Mouse (Mus musculus) brown adipose tissue, adult 24 weeks (tissue): Measurements from ENCODE around the gene Zfp688. TPM values are rescaled to one million over a fixed set of nuclear protein-coding genes. Genes with fewer than 3 reads are reported as not detected.
"Not testable (repeated sequence)": the region's sequence is repeated elsewhere in the genome, so short reads cannot be mapped to it uniquely, and the experiment has no call there.

Experiments
- H3K27ac ChIP-seq: fragments of 200-500 bp; replicated peaks from 2 replicates; pipeline ENCODE4 v1.5.1; 2012; ENCODE audit warnings: low read depth, mild to moderate bottlenecking, low read length
- H3K4me1 ChIP-seq: fragments of 200-500 bp; 2 replicates; pipeline ENCODE4 v1.6.1; 2012; ENCODE audit warnings: low read length, mixed read lengths; ENCODE audit not compliant: control insufficient read depth, insufficient read depth, insufficient read length
- H3K4me3 ChIP-seq: fragments of 200-500 bp; 2 replicates; pipeline ENCODE4 v1.5.1; 2012; ENCODE audit warnings: low read depth, mild to moderate bottlenecking, low read length, moderate library complexity; ENCODE audit not compliant: insufficient read depth
- polyA plus RNA-seq: library from polyadenylated mRNA; stranded (reverse); fragments of >200 nt; gene quantifications from 2 replicates; pipeline ENCODE4 v1.2.4, GENCODE M21; 2012; ENCODE audit not compliant: missing spikeins, insufficient read depth, insufficient read length

The Zfp688 gene
- polyA plus RNA-seq, result 4.1 and 6.6 TPM in 2 replicates

DNA sequence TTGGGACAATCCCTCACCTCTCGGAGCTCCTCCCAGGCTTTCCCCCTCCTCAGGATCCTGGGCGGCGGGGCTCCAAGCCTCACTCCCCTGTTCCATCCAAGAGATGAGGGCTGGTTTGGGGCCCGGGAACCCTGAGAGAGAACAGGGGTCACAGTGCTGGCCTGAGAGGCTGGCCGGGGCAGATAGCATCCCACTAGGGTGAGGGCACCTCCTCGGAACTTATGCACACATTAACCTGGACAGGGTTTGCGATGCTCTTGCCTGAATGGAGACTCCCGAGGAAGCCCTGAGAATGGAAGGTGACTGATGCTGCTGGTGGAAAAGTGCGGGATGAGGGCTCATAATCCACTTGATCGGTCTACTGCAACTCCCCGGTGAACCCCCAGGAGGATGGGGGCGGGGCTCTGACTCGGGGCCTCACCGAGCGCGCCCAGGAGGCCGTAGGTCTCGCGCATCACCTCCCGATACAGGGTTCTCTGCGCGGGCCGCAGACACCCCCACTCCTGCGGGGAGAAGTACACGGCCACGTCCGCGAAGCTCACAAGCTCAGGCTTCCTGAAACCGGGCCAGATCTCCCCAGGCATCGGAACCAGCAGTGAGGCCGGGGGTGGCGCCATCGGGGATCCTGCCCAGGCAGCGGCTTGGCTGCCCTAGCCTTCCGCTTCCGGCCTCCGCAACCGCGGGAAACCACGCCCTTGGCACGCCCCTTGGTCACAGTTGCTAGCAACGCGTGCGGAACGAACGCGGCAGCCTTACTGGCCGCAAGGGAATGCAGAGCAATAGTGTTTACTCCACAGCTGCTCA lies at the start of gene Zfp688:
Gene Zfp688 (minus strand): TSS at position 681 of the 804 bp plus-strand sequence.
- peaks cover 5% of the 10 kb centered on the region; the same call in 1 of the 2 replicates for H3K4me1 ChIP-seq
- H3K4me3 ChIP-seq, result peak within 1 kb of the TSS; percentile 89
- H3K27ac ChIP-seq, result peak within 1 kb of the TSS; percentile 61

DNA sequence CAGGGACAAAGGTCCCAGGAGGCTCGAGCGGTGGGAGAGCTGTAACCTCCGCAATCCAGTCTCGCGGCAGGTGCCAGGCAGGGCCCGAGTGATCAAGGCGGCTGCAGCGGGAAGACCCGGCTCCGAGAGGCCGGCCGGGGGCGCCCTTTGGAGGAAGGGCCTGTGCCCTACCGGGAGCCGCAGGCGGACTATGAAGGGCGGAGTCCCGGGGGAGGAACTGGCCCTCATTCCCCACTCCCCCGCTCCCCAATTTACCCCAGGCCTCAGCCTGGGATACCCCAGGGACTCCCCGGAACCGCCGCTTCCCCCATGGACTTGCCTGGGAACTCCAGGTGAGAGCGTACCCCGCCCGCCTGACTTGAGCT lies 49.8 kb upstream of the Zfp688 start:
- peak overlapping the region; percentile 88 for H3K4me3 ChIP-seq
- peaks cover 3% of the 10 kb centered on the region; the same call in 1 of the 2 replicates for H3K4me1 ChIP-seq

GRCm38 (mm10) chr7:127470743-127471645 lies 49.1 kb upstream of the Zfp688 start:
- H3K4me3 ChIP-seq, result peak overlapping the region; percentile 88
- H3K4me1 ChIP-seq, result peaks cover 3% of the 10 kb centered on the region; the same call in 1 of the 2 replicates
- peak overlapping the region; percentile 90 for H3K27ac ChIP-seq

More for the DNA sequence above, 49.8 kb upstream of the Zfp688 start:
- H3K27ac ChIP-seq, result peak overlapping the region; percentile 90

GRCm38 (mm10) chr7:127470011-127470715 lies 48.3 kb upstream of the Zfp688 start:
- Histone ChIP-seq H3K27ac (peak overlapping the region; percentile 88), H3K4me3 (peak overlapping the region; percentile 77), H3K4me1 (peaks cover 3% of the 10 kb centered on the region; the same call in 1 of the 2 replicates)

DNA sequence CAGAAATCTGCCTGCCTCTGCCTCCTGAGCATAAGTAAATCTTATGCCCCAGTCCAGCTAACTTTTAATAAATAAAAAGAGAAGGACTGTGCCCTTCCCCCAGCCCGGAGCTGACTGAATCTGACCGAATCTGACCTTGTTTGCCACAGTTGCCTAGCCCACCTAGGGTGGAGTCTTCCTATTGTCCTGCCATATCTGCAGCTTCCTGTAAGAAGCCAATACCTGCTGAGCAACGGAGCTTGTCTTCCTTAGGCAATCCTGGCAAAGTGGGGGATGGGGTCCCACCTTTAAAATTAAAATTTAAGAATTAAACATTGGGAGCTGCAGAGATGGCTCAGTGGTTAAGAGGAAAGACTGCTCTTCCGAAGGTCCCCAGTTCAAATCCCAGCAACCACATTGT lies 44.7 kb upstream of the Zfp688 start:
- no peak overlapping the region for H3K27ac ChIP-seq
- no peak overlapping the region for H3K4me3 ChIP-seq
- no peaks in the 10 kb centered on the region for H3K4me1 ChIP-seq

DNA sequence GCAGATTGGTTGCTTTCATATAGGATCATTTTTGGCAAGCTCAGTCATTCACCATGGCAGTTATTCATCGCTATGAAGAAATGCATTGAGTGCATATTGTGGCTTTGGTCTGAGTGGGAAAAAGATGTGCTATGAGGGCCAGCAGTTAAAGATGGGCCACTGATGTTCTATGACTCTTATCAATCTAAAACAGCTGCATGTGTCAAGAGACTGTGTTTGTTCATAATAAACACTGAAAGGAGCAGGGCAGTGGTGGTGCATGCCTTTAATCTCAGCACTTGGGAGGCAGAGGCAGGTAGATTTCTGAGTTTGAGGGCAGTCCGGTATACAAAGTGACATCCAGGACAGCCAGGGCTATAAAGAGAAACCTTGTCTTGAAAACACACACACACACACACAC lies 43.8 kb upstream of the Zfp688 start:
- not testable (repeated sequence) for H3K4me3 ChIP-seq, H3K27ac ChIP-seq, H3K4me1 ChIP-seq

GRCm38 (mm10) chr7:127465191-127465590 lies 43.3 kb upstream of the Zfp688 start:
- Histone ChIP-seq H3K4me1 (no peaks in the 10 kb centered on the region), H3K27ac (no peak overlapping the region), H3K4me3 (no peak overlapping the region)

DNA sequence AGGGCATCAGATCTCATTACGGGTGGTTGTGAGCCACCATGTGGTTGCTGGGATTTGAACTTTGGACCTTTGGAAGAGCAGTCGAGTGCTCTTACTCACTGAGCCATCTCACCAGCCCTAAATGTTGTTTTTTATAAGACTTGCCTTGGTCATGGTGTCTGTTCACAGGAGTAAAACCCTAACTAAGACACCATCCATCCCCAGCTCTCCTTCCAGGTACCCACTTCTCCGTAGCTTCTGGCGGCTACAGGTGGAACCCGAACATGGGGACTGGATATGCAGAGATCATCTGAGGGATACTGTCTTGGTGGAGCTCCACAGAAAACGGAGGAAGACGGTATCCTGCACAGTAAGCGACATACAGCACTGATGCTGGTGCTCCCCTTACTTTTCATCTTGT lies 37.4 kb upstream of the Zfp688 start, which contains the start of gene Prr14:
Gene Prr14 (plus strand): TSS at position 301 of the 400 bp plus-strand sequence.
- not testable (repeated sequence) for H3K4me3 ChIP-seq, H3K4me1 ChIP-seq

GRCm38 (mm10) chr7:127458371-127459122 lies 36.7 kb upstream of the Zfp688 start:
- H3K4me1 ChIP-seq, H3K27ac ChIP-seq, H3K4me3 ChIP-seq: not testable (repeated sequence)

More for the DNA sequence above, 37.4 kb upstream of the Zfp688 start, which contains the start of gene Prr14:
- H3K27ac ChIP-seq, result not testable (repeated sequence)

DNA sequence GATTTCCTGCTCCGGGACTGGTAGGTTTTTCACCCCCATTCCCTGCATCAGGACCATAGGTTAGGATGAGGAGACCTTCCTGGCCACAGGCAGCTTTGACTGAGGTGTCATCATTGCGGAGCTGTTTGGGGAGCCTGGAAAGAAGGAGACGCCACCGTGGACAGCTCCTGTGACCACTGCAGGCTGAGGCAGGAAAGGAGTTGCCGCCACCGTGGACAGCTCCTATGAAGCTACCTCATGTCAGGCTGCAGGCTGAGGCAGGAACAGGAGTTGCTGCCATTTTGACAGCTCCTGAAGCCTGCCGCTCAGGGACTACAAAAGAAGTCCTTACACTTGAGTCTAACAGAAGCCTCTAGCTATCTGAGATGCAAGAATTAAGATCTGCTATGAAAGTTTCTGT lies 33.0 kb upstream of the Zfp688 start:
- peaks cover 1% of the 10 kb centered on the region for H3K4me1 ChIP-seq
- H3K4me3 ChIP-seq, result no peak overlapping the region
- H3K27ac ChIP-seq, result no peak overlapping the region

GRCm38 (mm10) chr7:127453056-127453455 lies 31.2 kb upstream of the Zfp688 start:
- H3K4me1 ChIP-seq, result peaks cover 8% of the 10 kb centered on the region
- no peak overlapping the region for H3K27ac ChIP-seq
- H3K4me3 ChIP-seq, result no peak overlapping the region

- Histone ChIP-seq H3K27ac (no peak overlapping the region), H3K4me1 (peaks cover 8% of the 10 kb centered on the region), H3K4me3 (no peak overlapping the region)
These were observed 28.1 kb upstream of the Zfp688 start for GRCm38 (mm10) chr7:127449966-127450365.

- peak within 1 kb of the TSS; percentile 84 for H3K27ac ChIP-seq
- H3K4me1 ChIP-seq, result peaks cover 8% of the 10 kb centered on the region
- H3K4me3 ChIP-seq, result peak within 1 kb of the TSS; percentile 83
These were observed 26.8 kb upstream of the Zfp688 start, which contains the start of gene Zfp689 for GRCm38 (mm10) chr7:127448521-127449300. Zfp689 (minus strand) TSS chr7:127449158.
